Mouse (Mus musculus): Measurements from ENCODE around the gene Usp43.

DNA sequence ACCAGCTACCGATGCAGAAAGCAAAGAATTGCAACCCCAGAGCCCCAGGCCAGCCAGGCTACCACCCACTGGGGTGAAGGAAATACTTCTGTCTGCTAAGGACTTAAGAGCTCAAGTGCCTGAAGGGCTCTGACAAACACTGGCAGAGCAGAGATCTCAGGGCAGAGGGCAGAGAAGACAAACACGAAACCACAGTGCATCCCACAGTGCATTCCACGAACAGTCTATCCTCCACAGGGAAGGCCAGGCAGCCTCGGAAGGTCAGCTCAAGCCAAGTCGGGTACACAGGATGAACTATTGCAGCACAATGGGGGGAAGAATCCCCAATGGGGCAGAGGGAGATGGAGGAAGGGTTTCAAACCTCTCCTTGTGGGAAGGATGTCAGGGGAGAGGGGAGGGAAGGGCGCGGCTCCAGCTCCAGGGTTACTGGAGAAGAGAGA, 60.5 kb downstream of the Usp43 start:
- TF ChIP-seq CTCF (IDR thresholded peaks at IDR 0.05; ENCODE audit: borderline replicate concordance, control insufficient read depth, extremely low read depth, insufficient read depth, low read length, poor library complexity) (no peak), POLR2A (IDR thresholded peaks at IDR 0.05; ENCODE audit: control insufficient read depth, extremely low read depth, insufficient read depth, low read length, poor library complexity) (no peak)
